ENCODE assay signal across 11 mouse cellular contexts in the genomic region with DNA sequence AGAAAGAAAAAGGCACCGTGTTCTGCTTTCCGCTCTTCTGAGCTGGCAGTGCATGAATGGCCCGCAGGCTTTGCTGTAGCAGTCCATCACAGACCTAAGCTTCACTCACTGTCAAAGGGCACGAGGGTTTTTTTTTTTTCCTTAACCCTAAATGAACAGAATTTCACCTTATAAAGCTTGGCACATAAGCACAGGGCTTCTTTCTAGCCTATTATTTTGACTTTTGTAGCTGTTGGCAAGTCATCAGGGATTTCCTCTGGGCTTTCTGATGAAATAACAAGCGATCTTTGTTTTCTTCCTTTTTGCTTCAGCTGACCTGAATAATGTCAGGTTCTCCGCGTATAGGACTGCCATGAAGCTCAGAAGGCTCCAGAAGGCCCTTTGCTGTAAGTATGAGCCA.
"Had no signal": no experiment of that assay in that cellular context is flagged by ENCODE, and none has a peak within 500 bp of the region (broad histone marks: within the 10 kb centered on the region; RNA-seq: fewer than 3 reads in every experiment).

No protein-coding gene starts in this region.

- H3K27ac ChIP-seq: limb, embryonic 12.5 days; liver, embryonic 15.5 days; midbrain, embryonic 15.5 days; stomach, postnatal 0 days had no signal

- ATAC-seq: lung, postnatal 0 days; midbrain, embryonic 15.5 days had no signal

- H3K9ac ChIP-seq: limb, embryonic 12.5 days; liver, embryonic 15.5 days; midbrain, embryonic 15.5 days had no signal

- DNase-seq: kidney, adult 8-10 months; kidney, postnatal 25 days; liver; lung, adult 2 months; lung, postnatal 36 days; thymus, postnatal 4 days had no signal

- H3K36me3 ChIP-seq: limb, embryonic 12.5 days; liver, embryonic 15.5 days; midbrain, embryonic 15.5 days had no signal

- H3K27me3 ChIP-seq: liver, embryonic 15.5 days; midbrain, embryonic 15.5 days had no signal

- H3K4me1 ChIP-seq: limb, embryonic 12.5 days; liver, embryonic 15.5 days had no signal

- H3K4me2 ChIP-seq: limb, embryonic 12.5 days; liver, embryonic 15.5 days; midbrain, embryonic 15.5 days had no signal

- H3K9me3 ChIP-seq: limb, embryonic 12.5 days; liver, embryonic 15.5 days; midbrain, embryonic 15.5 days had no signal

- H3K4me3 ChIP-seq: limb, embryonic 12.5 days; liver, embryonic 15.5 days; midbrain, embryonic 15.5 days had no signal
